Mouse (Mus musculus) T-helper 17 cell (primary cell): ENCODE measurements around the gene Irs3.

Experiments used
- in situ Hi-C, 2 experiments: fragments of 300-600 bp; cut with MboI, MseI; formaldehyde crosslinking; loops; 1 replicate in 1 of 2; 2 replicates in 1 of 2; pipeline ENCODE4 v1.15.1; 2025; ENCODE audit warnings: high pct_unique_total_duplicates in 2 of 2

Gene Irs3

GRCm38 (mm10) chr5:137645652-137646091, at the start of gene Irs3:
Gene Irs3 (minus strand): TSS chr5:137645714.
- in situ Hi-C loops: no loop called here

GRCm38 (mm10) chr5:137694796-137695195, 49.3 kb upstream of the Irs3 start:
- in situ Hi-C loops: no loop called here

- in situ Hi-C loops: no loop called here
Measured at GRCm38 (mm10) chr5:137691881-137692280, 46.4 kb upstream of the Irs3 start.

GRCm38 (mm10) chr5:137690531-137690930, 45.0 kb upstream of the Irs3 start:
- in situ Hi-C loops: no loop called here

GRCm38 (mm10) chr5:137689974-137690373, 44.5 kb upstream of the Irs3 start:
- in situ Hi-C loops: no loop called here

- in situ Hi-C loops: no loop called here
Measured at GRCm38 (mm10) chr5:137686127-137686790, 40.7 kb upstream of the Irs3 start.

- in situ Hi-C loops: no loop called here
Measured at GRCm38 (mm10) chr5:137685653-137686052, 40.1 kb upstream of the Irs3 start.

- in situ Hi-C loops: no loop called here
Measured at GRCm38 (mm10) chr5:137684294-137685123, 39.0 kb upstream of the Irs3 start, which contains the start of gene Agfg2. Gene Agfg2 (minus strand): TSS chr5:137684726.

GRCm38 (mm10) chr5:137683388-137684293, 38.1 kb upstream of the Irs3 start:
- in situ Hi-C loops: no loop called here

GRCm38 (mm10) chr5:137682526-137682925, 37.0 kb upstream of the Irs3 start:
- in situ Hi-C loops: no loop called here

GRCm38 (mm10) chr5:137679726-137680125, 34.2 kb upstream of the Irs3 start:
- in situ Hi-C loops: no loop called here

GRCm38 (mm10) chr5:137678736-137679135, 33.2 kb upstream of the Irs3 start:
- in situ Hi-C loops: no loop called here

GRCm38 (mm10) chr5:137677859-137678258, 32.3 kb upstream of the Irs3 start:
- in situ Hi-C loops: no loop called here

GRCm38 (mm10) chr5:137674786-137675185, 29.3 kb upstream of the Irs3 start:
- in situ Hi-C loops: no loop called here

- in situ Hi-C loops: no loop called here
Measured at GRCm38 (mm10) chr5:137673015-137673414, 27.5 kb upstream of the Irs3 start.

- in situ Hi-C loops: no loop called here
Measured at GRCm38 (mm10) chr5:137672361-137672760, 26.8 kb upstream of the Irs3 start.

- in situ Hi-C loops: no loop called here
Measured at GRCm38 (mm10) chr5:137671443-137672240, 26.1 kb upstream of the Irs3 start.

- in situ Hi-C loops: no loop called here
Measured at GRCm38 (mm10) chr5:137670240-137670639, 24.7 kb upstream of the Irs3 start.

GRCm38 (mm10) chr5:137668971-137669370, 23.5 kb upstream of the Irs3 start:
- in situ Hi-C loops: no loop called here

- in situ Hi-C loops: no loop called here
Measured at GRCm38 (mm10) chr5:137663057-137663456, 17.5 kb upstream of the Irs3 start.
